Mouse (Mus musculus): ENCODE measurements around the gene Smyd1.

DNA sequence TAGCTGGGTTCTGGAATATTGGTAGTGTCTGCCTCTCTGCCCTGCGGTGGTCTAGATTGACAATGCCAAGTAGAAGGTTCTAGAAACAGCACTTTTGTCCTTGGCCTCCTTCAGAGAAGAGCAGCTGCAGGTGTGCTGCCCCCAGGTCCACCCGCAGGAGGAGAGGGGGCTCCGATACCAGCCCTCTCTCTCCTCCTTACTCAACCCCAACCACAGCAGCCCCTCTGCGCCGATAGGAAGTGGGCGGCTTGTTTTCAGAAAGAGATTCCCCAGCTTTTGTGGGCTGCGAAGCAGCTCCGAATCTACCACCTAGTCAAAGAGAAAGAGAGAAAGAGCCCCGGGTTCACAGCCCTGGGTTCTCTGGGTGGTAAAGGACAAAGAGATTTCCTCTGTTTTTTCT is 19.1 kb upstream of the Smyd1 start:
- no peak for TF ChIP-seq CTCF (IDR thresholded peaks at IDR 0.05; ENCODE audit: borderline replicate concordance, insufficient read depth, low read depth, low read length)
- no peak for TF ChIP-seq POLR2A (IDR thresholded peaks at IDR 0.05; ENCODE audit: borderline replicate concordance, insufficient read depth, low read length)

All from cerebellum, adult 2 months (tissue).